In the genomic region with DNA sequence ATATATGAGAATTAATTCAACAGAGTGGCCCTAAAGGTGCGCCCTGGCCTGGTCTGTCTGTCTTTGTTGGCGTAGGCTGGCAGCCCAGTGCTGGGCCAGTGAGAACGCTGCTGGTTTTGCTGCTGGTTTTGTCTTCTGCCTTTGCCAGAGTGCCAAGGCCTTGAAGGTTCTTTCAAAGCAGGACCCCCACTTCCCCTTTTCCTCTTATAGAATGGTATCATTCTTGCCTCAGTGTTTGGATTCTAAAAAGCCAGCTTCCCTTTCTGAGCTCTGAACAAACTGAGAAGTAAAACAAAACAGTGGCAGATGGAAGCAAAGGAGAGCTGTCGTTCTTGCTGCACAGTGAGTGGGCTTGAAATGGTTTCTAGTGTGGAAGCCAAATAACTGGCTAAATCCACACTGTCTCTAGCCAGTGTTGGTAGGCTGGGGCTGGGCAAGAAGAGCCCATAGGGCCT, we compare ENCODE assay signal across 8 mouse cellular contexts.
DNase-seq lines count a peak whose midpoint lies in the region; ATAC-seq and TF ChIP-seq lines count a peak whose summit lies in the region.

No protein-coding gene starts in this region.

- TF ChIP-seq CTCF in left cerebral cortex, adult 2 months (IDR thresholded peaks at IDR 0.05): no peak

- no peaks in the 10 kb centered on the region for H3K27me3 ChIP-seq in forebrain, embryonic 10.5 days (ENCODE audit: poor library complexity, severe bottlenecking)
- H3K27me3 ChIP-seq in forebrain, embryonic 11.5 days (ENCODE audit: control insufficient read depth, insufficient read depth, low read length): no peaks in the 10 kb centered on the region

- no peak for ATAC-seq in forebrain, embryonic 11.5 days (replicated peaks; ENCODE audit: low FRiP score)
- ATAC-seq in activated CD4-positive, CD25-positive, alpha-beta regulatory T cell, adult 4 months: no peak

- no peak overlapping the region for H3K9ac ChIP-seq in forebrain, embryonic 11.5 days (ENCODE audit: low read length)

- no peak overlapping the region for H3K4me3 ChIP-seq in forebrain, embryonic 10.5 days
- H3K4me3 ChIP-seq in forebrain, embryonic 11.5 days (ENCODE audit: low read depth, low read length): no peak overlapping the region
- H3K4me3 ChIP-seq in left cerebral cortex, adult 2 months: no peak overlapping the region

- 89% methylated on average over 4 of the region's 4 CpGs for WGBS in forebrain, embryonic 10.5 days
- WGBS in forebrain, embryonic 11.5 days: 83% methylated on average over 4 of the region's 4 CpGs

- no peak overlapping the region for H3K4me2 ChIP-seq in forebrain, embryonic 11.5 days (ENCODE audit: low read depth, low read length, severe bottlenecking)

- peak overlapping the region; percentile 61; the same call in 1 of the 2 replicates for H3K27ac ChIP-seq in forebrain, embryonic 10.5 days
- H3K27ac ChIP-seq in forebrain, embryonic 11.5 days (ENCODE audit: low read depth, low read length): no peak overlapping the region
- peak overlapping the region; percentile 79 for H3K27ac ChIP-seq in left cerebral cortex, adult 2 months

- no peaks in the 10 kb centered on the region for H3K9me3 ChIP-seq in forebrain, embryonic 10.5 days
- H3K9me3 ChIP-seq in forebrain, embryonic 11.5 days (ENCODE audit: control insufficient read depth, low read length): no peaks in the 10 kb centered on the region

- H3K4me1 ChIP-seq in forebrain, embryonic 10.5 days: peaks cover 22% of the 10 kb centered on the region
- peaks cover 7% of the 10 kb centered on the region; the same call in 1 of the 2 replicates for H3K4me1 ChIP-seq in forebrain, embryonic 11.5 days (replicated peaks; ENCODE audit: control insufficient read depth, insufficient read depth, low read length)

- intact Hi-C loops in left cerebral cortex, adult 2 months (cut with DNase I): loop anchor here (2.0 kb wide), 1 partner anchor 87 kb away; no protein-coding TSS in a partner anchor

- no peaks in the 10 kb centered on the region for H3K36me3 ChIP-seq in forebrain, embryonic 10.5 days (replicated peaks)
- H3K36me3 ChIP-seq in forebrain, embryonic 11.5 days (ENCODE audit: control insufficient read depth, insufficient read depth, low read length): no peaks in the 10 kb centered on the region

- DNase-seq in forebrain, embryonic 10.5 days (ENCODE audit: extremely low spot score, low spot score): no peak
- DNase-seq in forebrain, embryonic 11.5 days (ENCODE audit: low spot score): no peak
- DNase-seq in thymus, postnatal 14 days: peak; percentile 40
- DNase-seq in thymus, postnatal 25 days: no peak
- no peak for DNase-seq in left cerebral cortex, adult 2 months (ENCODE audit: extremely low spot score in 1 of 2, low spot score in 2 of 2)
- no peak for DNase-seq in T-cell, adult 2 months (ENCODE audit: low spot score)
- no peak for DNase-seq in spleen, adult 18-20 months
